In the genomic region with DNA sequence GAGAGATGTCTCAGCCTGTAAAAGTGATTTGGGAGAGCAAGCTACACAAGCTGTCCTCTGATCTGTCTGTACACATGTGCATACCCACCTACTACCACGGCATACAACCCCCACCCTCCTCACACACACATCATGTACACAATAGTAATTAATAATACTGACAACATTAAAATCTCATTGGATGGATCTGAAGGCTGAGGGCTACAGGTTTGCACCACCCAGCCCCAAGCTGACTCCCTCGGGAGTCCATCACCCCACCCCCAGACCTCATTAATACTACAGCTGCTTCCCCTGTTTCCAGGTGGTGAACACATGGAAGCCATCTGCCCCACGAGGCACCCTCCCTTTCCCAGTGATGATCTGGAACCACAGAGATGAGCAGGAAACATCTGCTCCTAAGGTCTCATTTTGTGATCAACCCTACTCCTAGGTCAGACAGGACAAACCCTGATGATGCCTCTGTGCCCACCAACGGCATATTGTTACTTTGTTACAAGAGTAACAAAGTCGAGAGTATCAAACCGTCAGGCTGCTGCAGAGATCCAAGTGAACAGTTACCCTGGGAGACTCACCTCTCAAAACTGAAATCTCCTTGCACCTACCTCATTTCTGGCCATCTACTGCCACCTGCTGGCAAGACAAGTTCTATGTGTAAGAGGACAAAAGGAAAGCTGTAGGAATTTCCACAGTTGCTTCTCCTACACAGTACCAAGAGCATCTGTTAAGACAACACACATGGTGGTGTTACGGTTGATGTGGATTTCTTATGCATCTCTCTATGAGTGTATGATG, we compare ENCODE assay signal across 8 mouse cellular contexts.
DNase-seq lines count a peak whose midpoint lies in the region; ATAC-seq and TF ChIP-seq lines count a peak whose summit lies in the region.

No protein-coding gene starts in this region.

- ATAC-seq in embryonic facial prominence, embryonic 15.5 days (ENCODE audit: insufficient number of reproducible peaks, low FRiP score, low TSS enrichment, low read depth) = peak; percentile 71
- ATAC-seq in liver, postnatal 0 days = peak; percentile 31; the same call in 1 of the 2 replicates

- no peaks in the 10 kb centered on the region for H3K4me1 ChIP-seq in bone marrow macrophage, adult 2 months (ENCODE audit: control insufficient read depth, insufficient read depth, low read length)
- no peaks in the 10 kb centered on the region for H3K4me1 ChIP-seq in embryonic facial prominence, embryonic 15.5 days
- no peaks in the 10 kb centered on the region for H3K4me1 ChIP-seq in liver, postnatal 0 days (ENCODE audit: insufficient read depth)

- H3K9ac ChIP-seq in embryonic facial prominence, embryonic 15.5 days = no peak overlapping the region
- no peak overlapping the region for H3K9ac ChIP-seq in liver, postnatal 0 days (replicated peaks)

- no peak overlapping the region for H3K4me2 ChIP-seq in embryonic facial prominence, embryonic 15.5 days (replicated peaks)
- H3K4me2 ChIP-seq in liver, postnatal 0 days (ENCODE audit: low read depth, low read length) = no peak overlapping the region

- peak; percentile 10; the same call in 1 of the 2 replicates for TF ChIP-seq CTCF in bone marrow macrophage, adult 2 months (IDR thresholded peaks at IDR 0.05; ENCODE audit: low read depth, low read length)
- peak; percentile 82 for TF ChIP-seq CTCF in liver, postnatal 0 days (IDR thresholded peaks at IDR 0.05; ENCODE audit: low read depth)

- intact Hi-C loops in heart, postnatal 10 days (cut with DNase I) = loop anchor here (2.0 to 10.0 kb wide), 3 partner anchors 132 to 195 kb away; partner anchors contain the start of gene Tfcp2l1

- no peaks in the 10 kb centered on the region for H3K36me3 ChIP-seq in embryonic facial prominence, embryonic 15.5 days
- no peaks in the 10 kb centered on the region for H3K36me3 ChIP-seq in liver, postnatal 0 days (replicated peaks; ENCODE audit: insufficient read depth, low read length)

- no peak for TF ChIP-seq EP300 in liver, postnatal 0 days (IDR thresholded peaks at IDR 0.05; ENCODE audit: low read depth)

- peak; percentile 26 for DNase-seq in CD4-positive helper T cell, adult 2 months (ENCODE audit: low read depth, low spot score)
- DNase-seq in heart, postnatal 10 days = peak; percentile 83 to 92
- peak; percentile 90 to 92 for DNase-seq in kidney, postnatal 4 days
- DNase-seq in liver, postnatal 0 days = peak; percentile 73
- DNase-seq in ovary, postnatal 14 days (ENCODE audit: low spot score) = peak; percentile 74
- DNase-seq in thymus, postnatal 4 days = peak; percentile 77

- no peak for TF ChIP-seq POLR2A in bone marrow macrophage, adult 2 months (IDR thresholded peaks at IDR 0.05; ENCODE audit: borderline replicate concordance, low read depth, low read length)

- H3K9me3 ChIP-seq in embryonic facial prominence, embryonic 15.5 days (replicated peaks) = no peaks in the 10 kb centered on the region
- no peaks in the 10 kb centered on the region for H3K9me3 ChIP-seq in liver, postnatal 0 days (ENCODE audit: low read length)

- no peaks in the 10 kb centered on the region for H3K27me3 ChIP-seq in embryonic facial prominence, embryonic 15.5 days
- H3K27me3 ChIP-seq in liver, postnatal 0 days (ENCODE audit: insufficient read depth, low read length) = no peaks in the 10 kb centered on the region

- H3K4me3 ChIP-seq in bone marrow macrophage, adult 2 months (ENCODE audit: insufficient read depth, low read length) = no peak overlapping the region
- no peak overlapping the region for H3K4me3 ChIP-seq in embryonic facial prominence, embryonic 15.5 days (replicated peaks)
- H3K4me3 ChIP-seq in liver, postnatal 0 days (ENCODE audit: low read depth, low read length) = no peak overlapping the region

- WGBS in embryonic facial prominence, embryonic 15.5 days = 13% methylated on average over 7 of the region's 7 CpGs
- 24% methylated on average over 7 of the region's 7 CpGs for WGBS in liver, postnatal 0 days (ENCODE audit: insufficient replicate concordance)

- H3K27ac ChIP-seq in bone marrow macrophage, adult 2 months (ENCODE audit: insufficient read depth, low read depth, low read length) = no peak overlapping the region
- H3K27ac ChIP-seq in embryonic facial prominence, embryonic 15.5 days (replicated peaks) = no peak overlapping the region
- no peak overlapping the region for H3K27ac ChIP-seq in liver, postnatal 0 days (ENCODE audit: low read depth)

Comparison
In these comparisons a context has a peak if more than half of its experiments do, and no peak if none do; other contexts are left out.
1. DNase-seq: peak in every context shown above with its lines; median percentile 91 in kidney, postnatal 4 days; 88 in heart, postnatal 10 days; 77 in thymus, postnatal 4 days; 74 in ovary, postnatal 14 days; 73 in liver, postnatal 0 days; 26 in CD4-positive helper T cell, adult 2 months.